Mouse (Mus musculus): ENCODE results near the gene Gm10799. TPM values are rescaled to one million over a fixed set of nuclear protein-coding genes. Genes with fewer than 3 reads are reported as not detected.
"Not testable (repeated sequence)": the region's sequence is repeated elsewhere in the genome, so short reads cannot be mapped to it uniquely, and the experiment has no call there.

Gene Gm10799
- polyA plus RNA-seq, 1 experiment: not detected

DNA sequence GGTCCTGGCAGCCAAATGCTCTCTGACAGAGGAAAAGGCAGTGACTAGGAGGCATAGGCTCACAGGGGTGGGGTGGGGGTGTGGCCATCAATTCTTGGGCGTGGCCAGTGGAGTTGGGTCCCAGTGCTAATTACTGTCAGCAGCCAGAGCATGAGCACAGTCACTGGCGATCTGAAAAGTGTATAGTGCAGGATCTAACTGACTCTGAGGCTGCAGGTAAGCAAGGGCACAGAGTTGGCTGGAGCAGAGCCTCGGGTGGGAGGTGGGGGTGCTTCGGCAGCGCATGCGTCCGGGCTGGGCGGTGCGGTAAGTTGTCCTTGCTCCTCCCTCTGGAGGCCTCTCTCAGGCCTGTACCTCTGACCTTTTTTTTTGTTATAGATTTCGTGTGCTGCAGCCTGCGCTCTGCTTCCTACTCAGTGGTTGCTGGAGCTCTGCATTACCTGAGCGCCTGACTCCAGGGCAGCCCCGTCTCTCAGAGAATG, 1.4 kb upstream of the Gm10799 start, which contains the start of gene Cd59b:
Gene Cd59b (plus strand): TSS at position 146 of the 482 bp plus-strand sequence.
- TF ChIP-seq POLR2A (IDR thresholded peaks at IDR 0.05; ENCODE audit: extremely low read depth, insufficient read depth, low read length): no peak
- no peak for TF ChIP-seq CTCF (IDR thresholded peaks at IDR 0.05; ENCODE audit: extremely low read depth, insufficient read depth, low read length)
- Histone ChIP-seq H3K4me1 (ENCODE audit: control insufficient read depth, insufficient read depth, low read length) (no peaks in the 10 kb centered on the region), H3K27ac (ENCODE audit: insufficient read depth, low read length) (no peak within 1 kb of the TSS), H3K4me3 (ENCODE audit: insufficient read depth, low read length) (peak within 1 kb of the TSS; percentile 27)

DNA sequence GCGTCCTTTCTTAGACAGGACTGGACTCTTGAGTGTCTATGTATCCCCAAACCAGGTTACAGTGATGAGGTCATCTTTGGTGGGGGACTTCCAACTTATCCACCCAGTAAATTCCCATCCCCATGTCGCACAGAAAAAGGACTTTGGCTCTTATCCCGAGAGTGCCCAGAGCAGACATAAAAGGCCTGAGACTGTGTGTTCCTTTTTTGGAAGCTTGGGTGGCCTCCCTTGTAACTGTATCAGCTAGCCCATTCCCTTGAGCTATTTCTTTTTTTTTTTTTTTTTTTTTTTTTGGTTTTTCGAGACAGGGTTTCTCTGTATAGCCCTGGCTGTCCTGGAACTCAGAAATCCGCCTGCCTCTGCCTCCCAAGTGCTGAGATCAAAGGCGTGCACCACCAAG, 2.8 kb downstream of the Gm10799 start, which contains the start of gene Gm10912:
Gene Gm10912 (plus strand): TSS at position 301 of the 400 bp plus-strand sequence.
- not testable (repeated sequence) for H3K4me3 ChIP-seq (ENCODE audit: insufficient read depth, low read length); H3K4me1 ChIP-seq (ENCODE audit: control insufficient read depth, insufficient read depth, low read length); H3K27ac ChIP-seq (ENCODE audit: insufficient read depth, low read length)

DNA sequence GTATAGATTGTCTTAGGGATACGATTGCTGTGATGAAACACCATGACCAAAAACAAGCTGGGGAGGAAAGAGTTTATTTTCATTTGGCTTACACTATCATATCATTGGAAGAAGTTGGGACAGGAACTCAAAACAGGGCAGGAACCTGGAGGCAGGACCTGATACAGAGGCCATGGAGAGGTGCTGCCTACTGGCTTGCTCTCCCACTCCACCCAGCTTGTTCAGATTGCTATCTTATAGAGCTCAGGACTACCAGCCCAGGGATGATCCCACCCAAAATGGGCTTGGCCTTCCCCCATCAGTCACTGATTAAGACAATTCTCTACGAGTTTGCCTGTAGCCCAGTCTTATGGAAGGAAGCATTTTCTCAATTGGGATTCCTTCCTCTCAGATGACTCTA, 4.2 kb downstream of the Gm10799 start:
- H3K4me3 ChIP-seq (ENCODE audit: insufficient read depth, low read length): no peak overlapping the region
- TF ChIP-seq POLR2A (IDR thresholded peaks at IDR 0.05; ENCODE audit: extremely low read depth, insufficient read depth, low read length): no peak
- H3K27ac ChIP-seq (ENCODE audit: insufficient read depth, low read length): no peak overlapping the region
- no peaks in the 10 kb centered on the region for H3K4me1 ChIP-seq (ENCODE audit: control insufficient read depth, insufficient read depth, low read length)

DNA sequence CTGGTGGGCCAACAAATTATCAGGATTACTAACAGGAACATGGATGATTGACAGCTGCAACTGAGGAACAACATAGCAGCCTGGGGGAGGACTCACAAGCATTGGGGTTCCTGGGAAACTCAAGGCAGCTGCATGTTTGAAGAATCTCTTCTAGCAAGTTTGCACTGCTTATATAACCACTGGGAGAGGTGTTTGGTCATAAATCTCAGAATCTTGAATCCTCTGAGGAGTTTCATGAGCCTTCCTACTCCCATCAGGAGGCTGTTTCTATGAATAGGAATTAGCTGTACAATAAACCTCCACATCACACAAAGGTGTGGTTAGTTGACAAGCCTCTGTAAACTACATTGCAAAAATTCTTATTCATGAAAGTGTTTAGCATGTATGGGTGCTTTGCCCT, 5.7 kb downstream of the Gm10799 start:
- TF ChIP-seq POLR2A (IDR thresholded peaks at IDR 0.05; ENCODE audit: extremely low read depth, insufficient read depth, low read length) (no peak), CTCF (IDR thresholded peaks at IDR 0.05; ENCODE audit: extremely low read depth, insufficient read depth, low read length) (no peak)
- Histone ChIP-seq H3K4me3 (ENCODE audit: insufficient read depth, low read length) (no peak overlapping the region), H3K27ac (ENCODE audit: insufficient read depth, low read length) (no peak overlapping the region; the same call in 1 of the 2 replicates)

DNA sequence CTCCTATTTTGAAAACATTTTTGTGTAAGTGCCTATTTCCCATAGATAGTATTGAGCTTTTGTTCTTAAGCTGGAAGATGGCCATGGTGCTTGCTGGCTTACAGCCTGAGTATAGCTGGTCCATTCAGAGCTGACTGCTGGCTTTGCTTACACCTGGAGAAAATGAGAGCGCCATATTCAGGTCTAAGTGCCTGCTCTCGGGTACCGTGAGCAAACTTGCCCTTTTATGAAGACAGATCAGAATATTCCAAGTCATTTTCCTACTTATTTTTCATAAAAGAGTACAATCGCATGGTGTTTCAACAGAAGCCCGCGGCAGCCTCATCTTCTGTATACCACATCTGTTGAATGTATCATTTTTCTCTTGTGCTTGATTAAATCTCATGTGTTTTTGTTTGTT, 7.4 kb downstream of the Gm10799 start:
- TF ChIP-seq CTCF (IDR thresholded peaks at IDR 0.05; ENCODE audit: extremely low read depth, insufficient read depth, low read length): no peak
- no peak for TF ChIP-seq POLR2A (IDR thresholded peaks at IDR 0.05; ENCODE audit: extremely low read depth, insufficient read depth, low read length)
- H3K4me3 ChIP-seq (ENCODE audit: insufficient read depth, low read length): no peak overlapping the region
- H3K4me1 ChIP-seq (ENCODE audit: control insufficient read depth, insufficient read depth, low read length): no peaks in the 10 kb centered on the region
- no peak overlapping the region for H3K27ac ChIP-seq (ENCODE audit: insufficient read depth, low read length)

More for the DNA sequence above, 5.7 kb downstream of the Gm10799 start:
- H3K4me1 ChIP-seq (ENCODE audit: control insufficient read depth, insufficient read depth, low read length): no peaks in the 10 kb centered on the region

DNA sequence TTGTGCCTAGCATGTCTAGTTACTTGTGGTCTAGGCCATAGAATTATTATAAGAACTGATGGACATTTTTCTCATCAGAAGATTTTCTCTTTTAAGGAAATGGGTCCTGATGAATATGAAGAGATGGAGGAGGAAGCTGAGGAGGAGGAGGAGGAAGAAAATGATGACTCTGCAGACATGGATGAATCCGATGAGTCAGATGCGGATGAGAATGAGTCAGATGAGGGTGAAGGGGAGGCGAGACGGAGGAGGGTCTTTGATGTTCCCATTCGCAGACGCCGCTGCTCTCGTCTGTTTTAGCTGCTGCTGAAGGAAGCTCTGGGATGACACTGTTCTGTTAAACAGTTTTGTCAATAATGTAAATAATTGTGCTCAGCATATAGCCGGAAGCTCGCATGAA, 8.6 kb downstream of the Gm10799 start:
- no peak for TF ChIP-seq POLR2A (IDR thresholded peaks at IDR 0.05; ENCODE audit: extremely low read depth, insufficient read depth, low read length)
- TF ChIP-seq CTCF (IDR thresholded peaks at IDR 0.05; ENCODE audit: extremely low read depth, insufficient read depth, low read length): no peak
- Histone ChIP-seq H3K4me1 (ENCODE audit: control insufficient read depth, insufficient read depth, low read length) (no peaks in the 10 kb centered on the region), H3K4me3 (ENCODE audit: insufficient read depth, low read length) (no peak overlapping the region), H3K27ac (ENCODE audit: insufficient read depth, low read length) (no peak overlapping the region)

DNA sequence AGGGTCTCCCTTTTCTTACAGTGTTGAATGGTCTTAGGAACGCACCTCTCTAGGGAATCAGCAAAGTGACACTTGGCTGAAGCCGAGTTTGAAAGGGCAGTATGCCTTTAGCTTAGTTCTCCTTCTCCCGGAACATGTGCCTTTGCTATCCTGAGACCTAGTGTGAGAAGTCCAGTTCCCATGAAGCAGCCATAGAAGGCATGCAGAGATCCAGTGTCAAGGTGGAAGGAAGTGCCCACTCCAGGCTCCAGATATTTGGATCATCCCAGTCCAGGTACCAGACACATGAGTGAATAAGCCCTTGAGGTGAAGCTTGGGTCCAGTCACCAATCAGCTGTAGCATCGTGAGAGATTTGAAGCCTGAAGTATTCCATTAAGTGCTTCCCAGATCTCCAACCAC, 9.4 kb downstream of the Gm10799 start:
- no peak for TF ChIP-seq CTCF (IDR thresholded peaks at IDR 0.05; ENCODE audit: extremely low read depth, insufficient read depth, low read length)
- TF ChIP-seq POLR2A (IDR thresholded peaks at IDR 0.05; ENCODE audit: extremely low read depth, insufficient read depth, low read length): no peak
- no peak overlapping the region for H3K27ac ChIP-seq (ENCODE audit: insufficient read depth, low read length)
- no peak overlapping the region for H3K4me3 ChIP-seq (ENCODE audit: insufficient read depth, low read length)
- no peaks in the 10 kb centered on the region for H3K4me1 ChIP-seq (ENCODE audit: control insufficient read depth, insufficient read depth, low read length)

DNA sequence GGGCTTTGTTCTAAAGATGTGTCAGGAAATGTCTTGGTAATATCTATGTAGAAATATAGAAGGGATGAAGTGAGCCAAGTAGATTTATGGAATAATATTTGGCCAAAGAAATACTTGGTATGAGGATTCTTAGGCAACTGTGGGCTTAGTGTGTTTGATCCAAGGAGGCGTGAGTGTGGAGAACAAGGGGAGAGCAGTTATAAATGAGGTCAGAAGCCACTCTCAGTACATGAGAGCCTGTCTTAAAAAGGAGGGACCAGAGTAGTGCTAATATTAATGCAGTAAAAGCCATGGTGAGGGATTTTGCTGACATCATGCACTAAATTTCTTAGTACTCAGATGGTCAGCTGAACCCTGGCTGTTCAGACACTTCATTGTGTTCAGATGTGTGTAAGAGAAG, 10.0 kb downstream of the Gm10799 start:
- Histone ChIP-seq H3K4me3 (ENCODE audit: insufficient read depth, low read length) (no peak overlapping the region), H3K4me1 (ENCODE audit: control insufficient read depth, insufficient read depth, low read length) (no peaks in the 10 kb centered on the region), H3K27ac (ENCODE audit: insufficient read depth, low read length) (no peak overlapping the region)
- no peak for TF ChIP-seq POLR2A (IDR thresholded peaks at IDR 0.05; ENCODE audit: extremely low read depth, insufficient read depth, low read length)
- TF ChIP-seq CTCF (IDR thresholded peaks at IDR 0.05; ENCODE audit: extremely low read depth, insufficient read depth, low read length): no peak

DNA sequence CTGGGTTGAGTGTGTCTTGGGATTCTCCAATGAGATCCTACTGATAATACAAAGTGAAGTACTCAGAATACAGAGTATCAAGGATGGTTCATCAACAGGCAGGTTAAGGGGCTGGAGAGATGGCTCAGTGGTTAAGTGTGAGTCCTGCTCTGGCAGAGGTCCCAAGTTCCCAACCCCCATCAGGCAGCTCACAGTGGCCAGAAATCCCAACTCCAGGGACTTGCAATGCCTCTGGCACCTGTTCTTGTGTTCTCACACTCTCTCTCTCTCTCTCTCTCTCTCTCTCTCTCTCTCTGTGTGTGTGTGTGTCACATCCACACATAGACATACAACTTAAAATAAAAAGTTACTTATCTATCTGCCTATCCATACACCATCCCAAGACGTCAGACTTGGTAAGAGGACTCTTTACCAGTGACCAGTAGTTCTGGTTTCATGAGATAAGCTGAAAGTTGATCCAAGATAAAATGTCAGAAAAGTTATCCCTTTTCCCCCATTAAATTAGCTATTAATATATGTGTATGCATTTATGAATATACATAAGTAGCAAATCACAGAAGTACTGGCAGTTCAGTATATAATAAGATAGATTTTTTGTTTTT, 23.8 kb downstream of the Gm10799 start:
- TF ChIP-seq CTCF (IDR thresholded peaks at IDR 0.05; ENCODE audit: extremely low read depth, insufficient read depth, low read length) (no peak), POLR2A (IDR thresholded peaks at IDR 0.05; ENCODE audit: extremely low read depth, insufficient read depth, low read length) (no peak)
- Histone ChIP-seq H3K27ac (ENCODE audit: insufficient read depth, low read length) (no peak overlapping the region), H3K4me1 (ENCODE audit: control insufficient read depth, insufficient read depth, low read length) (no peaks in the 10 kb centered on the region)

DNA sequence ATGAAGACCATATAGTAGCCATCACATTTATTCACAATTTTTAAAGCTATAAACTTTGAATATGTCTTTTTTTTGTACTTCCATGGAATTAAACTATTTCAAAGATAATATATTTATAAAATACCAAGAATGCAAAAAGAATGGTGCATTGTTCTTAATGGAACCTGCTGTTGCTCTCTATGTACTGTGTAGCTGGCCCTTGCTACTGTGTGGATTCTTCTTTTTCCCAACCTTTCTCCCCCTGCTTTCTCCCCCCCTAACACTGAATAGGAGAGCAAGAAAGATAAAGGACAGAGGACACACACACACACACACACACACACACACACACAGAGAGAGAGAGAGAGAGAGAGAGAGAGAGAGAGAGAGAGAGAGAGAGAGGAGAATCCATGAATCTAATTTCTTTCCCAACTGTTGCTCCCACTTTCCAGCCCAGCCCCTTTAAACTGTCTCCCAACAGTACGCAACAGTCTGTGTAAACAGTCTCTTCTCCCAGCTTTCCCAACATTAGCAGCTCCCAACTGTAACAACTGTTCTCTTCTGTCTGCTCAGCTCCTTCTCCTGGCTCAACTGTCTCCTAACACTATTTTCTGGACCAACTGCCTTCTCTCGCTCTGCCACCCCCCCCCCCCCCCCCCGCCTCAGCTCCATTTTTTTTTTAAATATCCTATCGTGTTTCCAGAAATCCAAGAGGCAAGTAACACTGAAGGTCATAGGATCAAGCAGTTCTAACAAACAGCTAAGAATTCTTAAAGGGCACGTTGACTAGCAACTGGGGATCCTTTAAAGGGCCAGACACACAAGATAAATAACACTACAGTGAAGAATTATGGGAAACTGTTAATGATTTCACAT, 24.5 kb downstream of the Gm10799 start:
- no peaks in the 10 kb centered on the region for H3K4me1 ChIP-seq (ENCODE audit: control insufficient read depth, insufficient read depth, low read length)
- TF ChIP-seq POLR2A (IDR thresholded peaks at IDR 0.05; ENCODE audit: extremely low read depth, insufficient read depth, low read length): no peak
- no peak for TF ChIP-seq CTCF (IDR thresholded peaks at IDR 0.05; ENCODE audit: extremely low read depth, insufficient read depth, low read length)
- H3K27ac ChIP-seq (ENCODE audit: insufficient read depth, low read length): no peak overlapping the region
- H3K4me3 ChIP-seq (ENCODE audit: insufficient read depth, low read length): no peak overlapping the region

More for the DNA sequence above, 23.8 kb downstream of the Gm10799 start:
- H3K4me3 ChIP-seq (ENCODE audit: insufficient read depth, low read length): no peak overlapping the region
